Mouse (Mus musculus) ES-Bruce4 (cell line): Measurements from ENCODE around the gene Eps8l3. TPM values are rescaled to one million over a fixed set of nuclear protein-coding genes. Genes with fewer than 3 reads are reported as not detected.

Experiments
- H3K27ac ChIP-seq: 2 replicates; pipeline ENCODE4 v1.5.1; 2012; ENCODE audit warnings: low read length, inconsistent platforms; ENCODE audit not compliant: insufficient read depth
- H3K27me3 ChIP-seq: 2 replicates; pipeline ENCODE4 v1.6.1; 2012; ENCODE audit warnings: mild to moderate bottlenecking, low read length, inconsistent platforms; ENCODE audit not compliant: control insufficient read depth, poor library complexity, insufficient read depth, severe bottlenecking
- H3K36me3 ChIP-seq: 2 replicates; pipeline ENCODE4 v1.6.1; 2012; ENCODE audit warnings: inconsistent platforms, mild to moderate bottlenecking, low read length, moderate library complexity; ENCODE audit not compliant: control insufficient read depth, poor library complexity, insufficient read depth, severe bottlenecking
- H3K4me1 ChIP-seq: one replicate; pipeline ENCODE4 v1.8.1; 2011; ENCODE audit warnings: low read length; ENCODE audit not compliant: control insufficient read depth, insufficient read depth
- H3K4me3 ChIP-seq: 2 replicates; pipeline ENCODE4 v1.5.1; 2011; ENCODE audit warnings: low read depth, mild to moderate bottlenecking, low read length
- H3K9ac ChIP-seq: 2 replicates; pipeline ENCODE4 v1.6.1; 2012; ENCODE audit warnings: low read depth, mild to moderate bottlenecking, inconsistent platforms; ENCODE audit not compliant: poor library complexity, severe bottlenecking
- H3K9me3 ChIP-seq: replicated peaks from 2 replicates; pipeline ENCODE4 v1.6.1; 2012; ENCODE audit warnings: mild to moderate bottlenecking, low read length, inconsistent platforms; ENCODE audit not compliant: control insufficient read depth, poor library complexity, insufficient read depth, severe bottlenecking
- CTCF ChIP-seq: IDR thresholded peaks from one replicate; pipeline ENCODE4 v1.8.1; 2011; ENCODE audit warnings: low read depth, low read length
- EP300 ChIP-seq: IDR thresholded peaks from 2 replicates; pipeline ENCODE4 v1.6.1; 2011; ENCODE audit warnings: low read depth, low read length; ENCODE audit not compliant: insufficient read depth
- POLR2A ChIP-seq: IDR thresholded peaks from one replicate; pipeline ENCODE4 v1.8.1; 2011; ENCODE audit warnings: low read length; ENCODE audit not compliant: insufficient read depth
- polyA plus RNA-seq: library from polyadenylated mRNA; stranded (reverse); fragments of >200 nt; gene quantifications from 2 replicates; pipeline ENCODE4 v1.2.4, GENCODE M21; 2011; ENCODE audit warnings: low read depth; ENCODE audit not compliant: missing spikeins, insufficient read depth, insufficient read length

The Eps8l3 gene
- polyA plus RNA-seq, 1 experiment = not detected

- H3K9ac ChIP-seq = no peak overlapping the region
- H3K27ac ChIP-seq = no peak overlapping the region
- H3K9me3 ChIP-seq = no peaks in the 10 kb centered on the region
- H3K4me3 ChIP-seq = no peak overlapping the region
- H3K4me1 ChIP-seq = peaks cover 4% of the 10 kb centered on the region
- H3K27me3 ChIP-seq = no peaks in the 10 kb centered on the region
- TF ChIP-seq CTCF (no peak), EP300 (no peak), POLR2A (no peak)
- H3K36me3 ChIP-seq = no peaks in the 10 kb centered on the region
Observed at GRCm38 (mm10) chr3:107832645-107833044, 44.4 kb upstream of the Eps8l3 start.

DNA sequence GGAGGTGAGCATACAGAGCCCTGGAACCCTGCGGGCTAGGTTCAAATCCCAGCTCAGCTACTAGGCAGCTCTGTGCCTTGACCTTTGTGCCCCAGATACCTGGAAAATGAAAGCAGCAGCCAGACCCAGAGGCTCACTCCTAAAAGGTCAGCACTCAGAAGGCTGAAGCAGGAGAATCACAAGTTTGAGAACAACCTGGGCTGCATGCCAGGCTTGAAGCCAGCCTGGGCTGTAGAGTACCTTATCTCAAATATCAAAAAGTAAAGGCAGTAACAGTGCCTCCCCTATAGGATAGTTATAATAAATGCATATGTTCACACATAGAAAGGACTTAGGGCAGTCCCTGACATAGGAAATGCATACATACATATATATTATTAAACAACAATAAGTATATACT is 43.7 kb upstream of the Eps8l3 start:
- H3K27ac ChIP-seq = no peak overlapping the region
- H3K4me1 ChIP-seq = peaks cover 4% of the 10 kb centered on the region
- H3K4me3 ChIP-seq = no peak overlapping the region
- no peak for TF ChIP-seq POLR2A
- TF ChIP-seq CTCF = no peak
- no peak for TF ChIP-seq EP300
- H3K27me3 ChIP-seq = no peaks in the 10 kb centered on the region
- H3K9me3 ChIP-seq = no peaks in the 10 kb centered on the region
- H3K9ac ChIP-seq = no peak overlapping the region
- H3K36me3 ChIP-seq = no peaks in the 10 kb centered on the region

- TF ChIP-seq POLR2A = no peak
- TF ChIP-seq EP300 = no peak
- TF ChIP-seq CTCF = no peak
- no peak overlapping the region for H3K27ac ChIP-seq
Observed at GRCm38 (mm10) chr3:107833872-107834341, 43.1 kb upstream of the Eps8l3 start.

DNA sequence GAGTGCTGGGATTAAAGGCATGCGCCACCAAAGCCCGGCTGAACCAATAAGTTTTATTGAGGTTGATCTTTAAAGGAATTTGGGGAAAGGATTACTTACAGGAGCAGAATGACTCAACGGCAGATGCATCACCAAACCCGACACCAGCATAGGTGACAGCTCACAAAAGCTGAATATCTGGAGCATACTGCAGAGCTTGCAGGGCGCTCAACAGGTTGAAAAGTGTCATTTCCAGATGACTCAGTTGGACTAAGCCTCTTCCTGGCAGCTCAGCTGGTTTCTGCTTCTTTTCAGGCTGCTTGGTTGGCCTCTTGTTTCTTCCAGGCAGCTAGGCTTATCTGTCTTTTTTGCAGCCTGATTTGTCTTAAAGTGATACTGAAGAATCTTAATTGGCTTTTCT is 41.7 kb upstream of the Eps8l3 start:
- no peaks in the 10 kb centered on the region for H3K27me3 ChIP-seq
- H3K36me3 ChIP-seq = no peaks in the 10 kb centered on the region
- no peak overlapping the region for H3K4me3 ChIP-seq
- no peak for TF ChIP-seq CTCF
- no peak for TF ChIP-seq POLR2A
- TF ChIP-seq EP300 = no peak
- H3K9ac ChIP-seq = no peak overlapping the region
- no peak overlapping the region for H3K27ac ChIP-seq
- H3K4me1 ChIP-seq = peaks cover 4% of the 10 kb centered on the region
- no peaks in the 10 kb centered on the region for H3K9me3 ChIP-seq

More at GRCm38 (mm10) chr3:107833872-107834341, 43.1 kb upstream of the Eps8l3 start:
- H3K4me3 ChIP-seq = no peak overlapping the region
- peaks cover 4% of the 10 kb centered on the region for H3K4me1 ChIP-seq
- H3K9ac ChIP-seq = no peak overlapping the region
- no peaks in the 10 kb centered on the region for H3K36me3 ChIP-seq
- H3K9me3 ChIP-seq = no peaks in the 10 kb centered on the region
- H3K27me3 ChIP-seq = no peaks in the 10 kb centered on the region

GRCm38 (mm10) chr3:107839855-107840254 is 37.2 kb upstream of the Eps8l3 start:
- H3K36me3 ChIP-seq = no peaks in the 10 kb centered on the region
- H3K4me3 ChIP-seq = no peak overlapping the region
- no peaks in the 10 kb centered on the region for H3K27me3 ChIP-seq
- no peaks in the 10 kb centered on the region for H3K9me3 ChIP-seq
- H3K9ac ChIP-seq = no peak overlapping the region
- no peak overlapping the region for H3K27ac ChIP-seq
- no peaks in the 10 kb centered on the region for H3K4me1 ChIP-seq
- TF ChIP-seq CTCF (no peak), EP300 (no peak), POLR2A (no peak)

GRCm38 (mm10) chr3:107840855-107841254 is 36.2 kb upstream of the Eps8l3 start:
- Histone ChIP-seq H3K27ac (no peak overlapping the region), H3K4me3 (no peak overlapping the region), H3K4me1 (no peaks in the 10 kb centered on the region), H3K9me3 (no peaks in the 10 kb centered on the region), H3K9ac (no peak overlapping the region), H3K36me3 (no peaks in the 10 kb centered on the region), H3K27me3 (no peaks in the 10 kb centered on the region)
- TF ChIP-seq EP300 (no peak), POLR2A (no peak), CTCF (no peak)
